Mouse (Mus musculus) heart, adult 18-20 months (tissue): ENCODE data around the gene Gng2. TPM values are rescaled to one million over a fixed set of nuclear protein-coding genes. Genes with fewer than 3 reads are reported as not detected.

Source experiments
- DNase-seq, 2 experiments: peaks; one replicate each; pipeline ENCODE4 v3.0.0; 2021 to 2022; ENCODE audit warnings: mixed read lengths in 1 of 2
- long read RNA-seq, 2 experiments: library from polyadenylated mRNA; stranded (forward); transcript quantifications; one replicate each; pipeline ENCODE4 v2.0.0; 2021
- total RNA-seq, 2 experiments: library from RNA; stranded (reverse); gene quantifications; 2 replicates each; pipeline ENCODE4 v1.2.3; 2021

Gene Gng2
- 10 to 100 TPM; 11.1 to 12.6 TPM for total RNA-seq
- long read RNA-seq, experiment 1, partial matches to known transcripts: 0 of 1 reads
- long read RNA-seq, experiment 1, other reads (novel, unspliced or antisense): 1 of 1 reads
- long read RNA-seq, experiment 2, partial matches to known transcripts: 0 of 4 reads
- long read RNA-seq, experiment 2, other reads (novel, unspliced or antisense): 2 of 4 reads

DNA sequence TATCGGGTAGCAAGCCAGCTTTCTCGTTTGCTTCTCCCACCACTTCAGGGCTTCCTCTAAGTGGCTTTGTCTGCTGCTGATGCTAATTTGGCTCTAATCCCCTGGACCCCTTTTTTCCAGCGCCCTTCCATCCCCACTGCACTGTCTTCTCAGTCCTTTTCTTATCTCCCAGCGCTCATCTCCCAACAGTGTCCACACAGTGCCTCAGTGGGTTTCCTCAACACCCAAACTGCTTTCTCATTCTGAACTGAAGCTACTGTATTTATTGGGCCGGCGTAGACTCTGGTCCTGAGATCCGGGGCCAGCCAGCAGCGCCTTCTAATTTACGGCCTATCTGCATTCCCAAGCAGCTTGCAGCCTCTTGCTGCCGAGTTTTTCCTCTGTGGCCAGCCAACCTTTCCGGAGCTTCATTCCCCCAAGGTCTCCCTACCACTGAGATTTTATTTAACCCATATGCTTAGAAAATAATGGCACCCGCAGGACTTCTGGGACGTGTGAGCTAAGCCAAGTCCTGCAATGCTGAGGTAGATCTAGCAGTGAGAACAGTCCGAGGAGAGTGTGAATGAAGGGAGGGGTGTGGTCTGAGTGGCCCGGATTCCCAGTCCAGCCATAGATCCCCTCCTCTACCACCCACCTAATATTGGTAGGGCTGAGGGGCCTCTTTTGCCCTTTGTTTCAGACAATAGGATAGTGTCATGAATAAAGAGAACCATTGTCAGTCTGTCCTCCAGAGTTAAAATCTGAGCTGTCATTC, at the start of gene Gng2:
Gene Gng2, minus strand, starts transcription at position 357 of the 754 bp plus-strand sequence.
- DNase-seq: no peak

DNA sequence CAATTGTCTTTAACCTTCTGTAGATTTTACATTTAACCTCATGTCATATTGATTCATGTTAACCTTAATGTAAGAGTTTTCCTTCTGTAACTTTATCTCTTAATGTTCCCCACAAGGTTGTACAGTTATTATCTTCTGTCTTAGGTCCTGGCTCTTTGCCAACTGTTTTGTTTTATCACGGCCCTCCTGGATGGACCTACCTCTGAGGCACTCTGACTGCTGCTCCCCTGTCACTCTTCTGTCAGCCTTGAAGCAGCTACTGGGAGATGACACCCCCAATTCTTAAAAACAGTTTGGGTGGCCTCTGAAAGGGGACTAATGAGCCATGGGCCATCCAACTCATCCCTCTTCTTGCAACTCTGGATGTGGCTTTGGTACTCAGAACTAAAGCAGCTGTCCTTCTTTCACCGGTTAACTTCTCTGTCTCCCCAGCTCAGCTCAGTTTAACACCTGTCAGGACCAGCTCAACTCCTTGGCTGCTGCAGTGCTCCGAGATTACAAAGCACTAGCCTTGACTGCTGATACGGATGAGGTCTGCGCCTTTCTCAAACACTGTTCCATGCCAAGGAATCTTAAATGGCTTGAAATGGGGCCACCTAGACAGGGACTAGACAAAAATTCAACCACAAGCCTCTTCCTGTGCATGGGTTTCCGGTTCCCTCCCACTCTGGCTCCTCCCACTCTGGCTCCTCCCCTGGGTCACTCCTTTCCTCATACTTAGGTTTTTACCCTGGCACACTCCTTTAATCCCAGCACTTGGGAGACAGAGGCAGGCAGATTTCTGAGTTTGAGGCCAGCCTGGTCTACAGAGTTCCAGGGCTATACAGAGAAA, 47.7 kb upstream of the Gng2 start:
- DNase-seq: peak in 1 of 2 experiments; percentile 7

DNA sequence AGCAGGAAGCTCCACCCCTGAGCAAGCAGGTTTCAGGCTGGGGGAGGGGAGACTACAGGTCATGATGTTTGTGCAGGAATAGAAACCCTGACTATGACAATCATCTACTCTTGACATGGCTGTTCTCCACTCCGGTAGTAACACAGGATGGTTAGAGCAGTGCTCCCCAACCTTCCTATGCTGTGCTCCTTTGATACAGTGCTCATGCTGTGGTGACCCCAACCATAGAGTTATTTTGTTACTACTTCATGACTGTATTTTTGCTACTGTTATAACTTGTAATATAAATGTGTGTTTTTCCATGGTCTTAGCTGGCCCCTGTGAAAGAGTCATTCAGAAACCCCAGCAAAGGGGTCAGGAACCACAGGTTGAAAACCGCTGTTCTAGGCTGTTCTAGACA, 46.5 kb upstream of the Gng2 start:
- DNase-seq: no peak

DNA sequence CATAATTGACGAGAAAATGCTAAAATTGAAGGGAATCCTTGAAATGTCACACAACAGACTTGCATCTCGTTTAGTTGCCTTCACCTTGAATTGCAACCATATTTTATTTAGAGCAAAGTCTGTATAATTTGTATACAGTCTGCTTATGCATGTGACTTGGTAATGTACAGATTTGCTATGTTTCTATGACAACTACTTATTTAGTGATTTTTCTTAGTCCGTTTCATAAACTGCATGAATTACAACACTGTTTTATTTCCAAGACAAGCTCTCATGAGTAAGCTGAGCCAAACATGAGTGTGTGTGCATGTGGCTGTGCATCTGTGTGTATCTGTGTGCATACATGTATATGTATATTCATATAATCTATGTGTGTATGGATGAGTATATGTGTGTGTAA, 42.1 kb upstream of the Gng2 start:
- DNase-seq: no peak

DNA sequence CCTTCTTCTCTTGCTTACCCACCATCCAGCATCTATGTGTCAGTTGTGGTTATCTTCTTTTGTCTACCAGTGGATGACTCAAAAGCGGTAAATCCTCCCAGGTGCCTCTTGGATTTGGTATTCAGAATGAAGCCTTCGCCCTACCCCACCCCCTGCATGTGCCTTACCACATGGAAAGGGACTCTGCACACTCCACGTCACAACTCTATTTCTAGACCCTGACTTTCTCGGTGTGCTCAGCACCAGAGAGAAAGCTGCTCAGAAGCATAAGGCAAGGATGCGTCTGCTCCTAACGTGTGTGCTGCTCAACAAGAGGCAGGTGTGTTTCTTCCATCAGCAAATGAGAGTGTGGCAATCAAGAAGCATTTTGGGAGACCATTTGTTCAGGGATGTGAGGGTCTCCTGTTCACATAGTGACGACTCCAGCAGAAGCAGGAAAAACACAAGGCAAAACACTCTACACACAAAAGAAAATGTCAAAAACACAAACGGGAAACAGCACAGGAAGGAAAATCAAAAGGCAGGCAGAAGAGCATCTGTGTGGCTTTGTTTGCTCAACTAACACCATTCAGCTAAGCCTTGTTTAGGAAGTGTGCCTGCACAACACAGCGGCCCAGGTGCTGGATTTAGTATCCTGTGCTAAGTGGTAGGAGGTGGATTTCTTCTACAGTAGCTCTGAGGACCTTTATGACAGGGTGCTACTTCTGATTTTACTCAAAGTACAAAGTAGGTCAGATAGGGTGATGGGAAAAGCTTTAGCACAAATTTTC, 35.3 kb upstream of the Gng2 start:
- no peak for DNase-seq

DNA sequence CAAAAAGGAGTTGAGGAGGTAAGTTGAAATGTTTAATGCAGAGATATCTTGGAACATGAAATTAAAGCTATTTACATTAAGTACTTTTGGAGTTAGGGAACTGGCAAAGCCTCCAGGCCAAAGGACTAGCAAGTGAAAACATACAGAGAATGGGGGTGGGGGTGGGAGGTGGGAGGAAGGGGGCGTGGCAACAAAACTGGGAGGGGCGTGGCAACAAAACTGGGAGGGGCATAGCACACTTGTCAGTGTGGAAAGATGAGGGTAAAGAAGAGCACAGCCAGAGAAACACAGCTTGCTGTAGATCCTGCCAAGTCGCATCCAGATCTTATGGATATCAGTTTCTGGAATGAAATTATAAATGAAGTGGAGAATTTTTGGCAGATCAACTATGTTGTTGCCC, 30.0 kb upstream of the Gng2 start:
- DNase-seq: no peak

DNA sequence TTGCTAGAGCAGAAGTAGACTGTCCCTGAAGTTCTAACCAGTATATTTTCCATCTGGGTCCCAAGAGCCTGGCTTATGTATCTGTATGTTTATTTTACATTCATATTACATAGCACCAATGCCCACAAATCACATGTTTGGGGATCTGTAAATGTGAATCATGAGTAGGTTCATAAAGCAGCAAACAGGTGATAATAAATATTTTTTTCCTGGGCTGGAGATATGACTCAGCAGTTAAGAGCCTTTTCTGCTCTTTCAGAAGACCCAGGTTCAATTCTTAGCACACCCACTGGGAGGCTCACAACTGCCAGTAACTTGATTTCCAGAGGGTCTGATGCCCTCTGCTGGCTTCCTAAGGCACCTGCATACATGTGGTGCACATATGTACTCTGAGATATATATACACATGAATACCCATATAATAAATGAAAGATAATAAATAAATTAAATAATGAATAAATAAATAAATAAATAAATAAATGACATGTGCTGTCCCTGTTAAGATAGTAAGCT, 27.4 kb upstream of the Gng2 start:
- no peak for DNase-seq

DNA sequence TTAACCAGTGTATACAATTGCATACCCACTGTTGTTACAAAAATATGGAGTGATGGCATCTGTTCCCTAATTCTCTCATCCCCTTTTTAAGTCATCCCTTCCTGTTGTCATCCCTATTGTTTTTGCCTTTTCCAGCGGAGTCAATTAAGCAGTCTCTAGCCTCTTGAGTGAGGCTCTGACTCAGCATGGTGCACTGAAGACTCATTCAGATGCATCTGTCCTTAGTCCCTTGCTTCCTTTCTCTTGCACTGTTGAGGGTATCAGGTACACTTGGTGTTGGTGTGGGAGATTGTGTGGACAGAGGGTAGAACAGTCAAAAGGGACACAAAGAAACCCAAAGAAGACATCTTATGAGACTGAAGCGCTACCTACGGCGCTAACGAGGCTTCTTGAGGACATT, 19.4 kb upstream of the Gng2 start:
- DNase-seq: no peak

DNA sequence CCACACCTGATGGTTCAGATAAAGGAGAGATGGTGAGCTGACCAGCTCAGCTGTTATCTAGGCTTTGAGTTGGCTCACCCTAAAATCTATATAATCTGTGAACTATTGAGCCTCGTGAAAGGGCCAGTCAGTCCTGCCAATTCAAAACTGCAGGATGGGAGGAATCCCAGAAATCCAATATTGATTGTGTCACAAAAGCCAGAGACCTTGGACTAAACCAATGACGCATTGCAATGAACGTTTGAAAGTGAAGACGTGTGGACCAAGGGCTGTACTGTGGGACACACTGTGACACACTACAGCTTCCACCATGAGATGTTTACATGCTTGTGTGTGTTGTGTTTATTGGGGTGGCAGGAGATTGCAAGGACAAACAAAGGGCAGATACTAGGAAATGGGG, 18.5 kb upstream of the Gng2 start:
- DNase-seq: no peak

DNA sequence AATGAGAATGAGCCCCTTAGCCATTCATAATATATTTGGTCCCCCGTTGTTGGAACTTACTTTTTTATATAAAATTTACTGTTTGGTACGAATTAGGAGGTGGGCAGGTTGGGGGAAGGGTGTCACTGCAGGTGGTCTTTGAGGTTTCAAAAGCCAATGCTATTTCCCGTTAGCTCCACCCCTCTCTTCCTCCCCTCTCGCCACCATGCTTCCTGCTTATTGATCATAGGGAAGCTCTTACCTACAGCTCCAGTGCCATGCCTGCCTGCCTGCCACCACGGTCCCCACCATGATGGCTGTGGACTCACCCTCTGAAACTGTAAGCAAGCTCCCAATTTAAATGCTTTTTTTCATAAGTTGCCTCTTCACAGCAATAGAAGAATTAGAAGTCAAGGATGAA, 16.6 kb upstream of the Gng2 start:
- DNase-seq: no peak

DNA sequence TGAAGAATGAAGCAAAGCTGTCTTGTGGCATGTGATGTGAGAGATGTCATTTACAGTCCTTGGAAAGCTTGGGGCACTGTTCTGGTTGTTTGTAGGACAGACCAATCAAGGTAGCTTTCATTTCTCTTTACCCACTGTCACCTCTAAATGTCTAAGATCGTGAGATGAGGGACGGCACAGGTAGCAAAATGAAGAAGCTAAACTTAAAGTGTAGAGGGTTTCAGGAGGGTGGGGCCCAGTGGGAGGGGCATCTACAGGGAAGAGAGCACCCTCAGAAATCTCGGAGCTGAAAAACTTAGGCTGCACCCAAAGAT, 16.1 kb upstream of the Gng2 start:
- DNase-seq: no peak

DNA sequence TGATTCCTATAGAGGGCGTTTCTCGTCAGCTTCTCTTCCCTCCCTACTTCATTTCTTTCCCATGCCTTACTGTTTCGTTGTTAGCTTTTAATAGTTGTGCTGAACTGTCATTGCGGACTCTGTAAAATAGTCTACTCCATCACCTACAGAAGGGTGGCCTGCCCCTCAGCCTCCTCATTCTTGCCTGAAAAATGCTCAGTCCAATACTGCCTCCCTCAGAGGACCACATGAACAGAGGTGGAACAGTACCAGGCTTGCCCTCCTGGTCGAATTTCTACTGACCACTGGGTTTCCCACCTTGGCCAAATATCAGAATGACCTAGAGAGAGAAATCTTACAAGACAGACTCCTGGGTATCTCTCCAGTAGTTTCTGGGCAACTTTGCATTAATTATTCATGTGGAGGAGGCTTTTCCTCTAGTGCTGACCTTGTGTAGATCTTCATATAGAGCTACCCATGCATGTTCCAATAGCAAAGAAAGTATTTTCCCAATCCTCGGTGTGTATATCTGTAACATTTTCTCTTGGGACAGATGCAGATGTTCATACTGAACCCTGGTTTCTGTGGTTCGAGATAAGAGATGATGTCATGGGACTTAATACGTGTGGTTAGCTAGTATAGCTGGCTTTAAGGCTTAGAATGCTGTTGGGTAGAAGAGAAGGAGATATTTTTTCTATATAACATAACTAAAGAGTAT, 15.6 kb upstream of the Gng2 start:
- DNase-seq: no peak

DNA sequence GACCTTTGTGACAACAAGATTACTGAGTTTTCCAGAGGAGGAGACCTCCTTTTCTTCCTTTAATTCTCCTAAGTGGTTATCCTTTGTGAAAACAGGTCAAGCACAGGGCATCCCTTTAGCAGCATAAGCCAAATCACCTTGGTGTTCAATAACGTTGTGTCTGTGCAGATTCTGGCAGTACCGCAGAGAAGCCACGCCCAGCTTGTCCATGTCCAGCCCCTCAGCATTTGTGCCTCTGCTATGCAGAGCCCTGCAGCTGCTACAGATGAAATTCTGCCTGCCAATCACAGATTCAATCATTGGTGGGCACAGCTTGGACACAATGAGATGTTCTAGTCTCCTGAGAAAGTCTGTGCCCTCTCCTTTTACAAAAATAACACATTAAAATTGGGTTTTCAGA, 14.4 kb upstream of the Gng2 start:
- DNase-seq: no peak

DNA sequence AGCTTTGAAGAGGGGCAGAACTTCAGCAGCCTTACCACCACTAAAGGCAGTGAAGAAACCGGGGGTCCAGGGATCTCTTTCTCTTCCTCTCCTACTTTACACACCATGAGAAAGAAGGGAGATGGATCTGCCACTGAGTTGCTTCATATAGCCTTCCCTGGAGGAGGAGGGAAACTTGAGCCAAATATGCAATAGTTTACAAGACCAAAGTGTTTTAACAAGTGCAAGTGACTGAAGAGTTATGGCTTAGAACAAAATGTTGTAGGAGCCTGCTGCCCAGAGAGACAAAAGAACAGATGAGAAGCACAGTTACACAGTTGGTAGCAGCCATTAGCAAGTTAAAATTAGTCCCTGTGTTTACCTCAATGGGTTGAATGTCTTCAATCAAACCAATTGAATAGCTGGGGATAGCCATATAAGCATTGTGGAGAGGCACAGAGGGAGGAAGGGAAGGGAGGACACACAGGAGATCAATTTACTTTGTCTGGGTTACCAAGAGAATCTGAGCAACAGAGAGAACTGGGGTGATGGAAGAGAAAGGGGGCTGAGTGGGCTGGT, 13.1 kb upstream of the Gng2 start:
- no peak for DNase-seq

DNA sequence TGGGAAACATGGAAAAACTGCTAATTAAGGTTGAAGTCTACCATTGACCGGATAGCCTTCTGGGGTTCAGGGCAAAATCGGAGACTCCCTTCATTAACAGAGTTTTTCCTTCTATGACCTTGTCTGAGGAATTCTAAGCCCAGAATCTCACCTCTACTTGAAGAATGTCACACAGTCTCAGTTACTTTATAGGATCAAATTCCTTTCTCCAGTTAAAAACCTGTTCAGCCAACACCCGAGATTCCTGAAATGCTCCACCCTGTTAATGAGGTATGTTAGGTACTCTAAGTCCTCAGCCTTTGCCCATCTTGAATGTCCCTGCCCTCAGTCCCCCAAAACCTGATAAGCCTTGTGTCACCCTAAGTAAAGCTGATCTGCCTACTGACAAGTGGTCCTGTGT, 11.0 kb upstream of the Gng2 start:
- DNase-seq: no peak

DNA sequence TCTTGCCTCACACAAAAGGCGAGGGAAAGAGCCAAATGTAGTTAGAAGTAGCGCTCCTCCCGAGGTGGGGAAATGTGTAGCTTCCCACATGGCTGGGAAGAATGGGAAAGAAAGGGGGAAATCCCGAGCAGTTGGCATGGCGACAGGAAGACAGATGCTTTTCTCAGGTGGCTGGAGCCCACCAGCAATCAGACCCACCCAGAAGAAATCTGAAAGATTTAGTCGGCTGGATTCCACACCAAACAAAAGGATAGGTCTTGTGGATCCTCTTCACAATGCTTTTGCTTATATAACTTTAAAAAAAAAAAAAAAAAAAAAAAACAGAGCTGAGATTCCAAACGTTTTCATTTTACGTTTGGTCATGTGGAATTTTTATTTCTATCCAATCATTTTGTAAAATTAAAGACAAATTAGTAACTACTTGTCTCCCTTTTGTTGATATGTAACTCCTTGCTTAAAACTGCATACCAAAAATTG, 10.0 kb upstream of the Gng2 start:
- no peak for DNase-seq

DNA sequence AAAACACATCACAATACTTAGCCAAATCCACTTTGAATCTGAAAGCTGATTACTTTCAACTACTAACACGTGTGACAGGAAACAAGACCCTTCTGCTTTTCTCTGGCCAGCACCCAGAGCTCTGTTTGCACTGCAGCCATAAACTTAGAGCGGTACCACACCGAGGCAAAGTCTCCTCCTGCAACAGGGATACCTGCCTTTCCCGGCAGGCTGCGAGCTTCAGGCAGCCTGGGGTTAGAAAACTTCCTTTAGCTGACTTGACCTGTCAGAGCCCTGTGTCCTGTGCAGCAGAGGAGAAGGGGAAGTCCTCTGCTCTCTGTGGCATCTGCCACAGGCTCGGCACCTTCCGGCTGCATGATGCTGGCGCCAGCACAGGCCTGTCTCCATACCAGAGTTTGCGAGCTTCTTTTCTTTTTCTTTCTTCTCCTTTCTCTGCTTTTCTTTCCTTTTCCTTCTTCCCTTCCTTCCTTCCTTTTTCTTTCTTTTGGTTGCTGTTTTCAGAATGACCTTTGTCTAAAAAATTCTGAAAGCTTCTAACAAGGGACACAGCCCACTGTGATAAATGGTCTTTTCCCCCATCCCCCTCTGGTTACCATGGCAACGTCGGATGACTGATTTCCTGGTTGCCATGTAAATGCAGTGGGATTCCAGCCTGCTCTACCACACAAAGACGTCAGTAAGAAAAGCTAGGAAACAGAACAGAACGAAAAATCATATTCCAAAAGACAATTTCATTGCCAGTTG, 9.4 kb upstream of the Gng2 start:
- peak; percentile 63 to 77 for DNase-seq

DNA sequence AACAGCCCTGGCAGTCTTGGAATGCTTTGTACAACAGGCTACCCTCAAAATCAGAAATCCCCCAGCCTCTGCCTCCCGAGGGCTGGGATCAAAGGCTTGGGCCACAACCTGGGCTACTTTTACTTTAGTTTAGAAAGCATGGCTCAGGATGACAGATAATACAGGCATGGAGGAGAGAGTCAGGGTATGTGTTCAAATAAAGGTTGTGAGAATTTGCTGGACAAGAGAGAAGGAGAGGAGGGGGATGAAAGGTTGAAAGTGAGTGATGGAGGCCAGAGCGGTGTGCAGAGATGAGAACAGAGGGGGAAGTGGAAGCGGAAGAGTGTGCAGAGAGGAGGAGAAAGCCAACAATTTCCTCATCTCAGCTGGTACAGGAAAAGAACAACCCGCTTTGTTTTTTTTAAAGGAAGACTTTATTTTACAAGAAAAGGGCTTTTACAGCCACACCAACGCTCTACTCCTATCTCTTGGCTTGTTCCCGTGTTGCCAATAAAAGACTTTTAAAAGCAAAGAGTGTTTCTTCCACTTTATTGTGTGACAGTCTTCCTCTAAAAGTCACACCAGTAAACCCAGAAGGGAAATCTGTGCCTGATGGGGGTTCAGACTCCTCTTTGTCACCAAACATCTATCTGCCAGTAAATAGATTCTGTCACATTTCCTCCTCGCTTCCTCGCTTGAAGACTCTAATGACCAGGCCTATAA, 8.6 kb upstream of the Gng2 start:
- DNase-seq: peak; percentile 41 to 47

DNA sequence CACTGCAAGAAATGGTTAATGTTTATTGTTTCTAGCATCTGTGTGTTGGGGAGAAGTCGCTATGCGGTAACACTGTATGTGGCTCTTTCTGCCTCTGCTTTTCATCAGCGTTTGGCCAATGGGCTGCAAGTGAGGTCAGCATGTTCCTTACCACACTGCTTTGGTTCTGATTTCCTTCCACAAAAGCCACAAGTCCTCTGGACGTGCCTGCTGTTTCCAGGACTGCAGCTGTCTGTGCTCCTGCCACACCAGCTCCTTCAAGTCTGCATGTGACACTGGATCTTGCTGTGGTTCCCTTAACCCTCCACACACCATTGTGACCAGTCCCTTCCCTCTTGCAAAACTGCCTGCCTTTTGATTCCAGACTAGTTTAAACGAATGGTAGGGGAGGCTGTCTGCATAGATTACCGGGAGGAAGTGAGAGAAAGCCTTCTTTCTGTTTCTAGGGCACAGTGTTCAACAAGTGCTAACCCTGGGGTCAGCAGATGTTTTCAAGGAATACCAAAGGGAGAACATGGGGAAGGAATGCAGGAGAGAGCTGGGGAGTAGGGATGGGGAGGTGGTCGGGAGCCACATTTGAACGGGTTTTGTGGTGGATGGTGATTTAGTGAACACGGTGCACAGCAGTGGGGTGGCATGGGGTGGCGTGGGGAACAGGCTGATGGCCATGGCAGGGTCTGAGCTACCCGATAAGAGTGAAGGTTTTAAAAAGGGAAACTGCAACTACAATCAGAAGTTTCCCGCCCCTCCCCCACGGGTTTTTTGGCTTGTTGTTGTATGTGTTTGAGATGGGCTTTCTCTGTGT, 7.9 kb upstream of the Gng2 start:
- DNase-seq: peak; percentile 64 to 83
